Mouse (Mus musculus): Measurements from ENCODE around the gene Wfdc13. TPM values are rescaled to one million over a fixed set of nuclear protein-coding genes. Genes with fewer than 3 reads are reported as not detected.
"Not testable (repeated sequence)": the region's sequence is repeated elsewhere in the genome, so short reads cannot be mapped to it uniquely, and the experiment has no call there.

Gene Wfdc13
- polyA plus RNA-seq, 1 experiment from 2014 or later, result not detected

DNA sequence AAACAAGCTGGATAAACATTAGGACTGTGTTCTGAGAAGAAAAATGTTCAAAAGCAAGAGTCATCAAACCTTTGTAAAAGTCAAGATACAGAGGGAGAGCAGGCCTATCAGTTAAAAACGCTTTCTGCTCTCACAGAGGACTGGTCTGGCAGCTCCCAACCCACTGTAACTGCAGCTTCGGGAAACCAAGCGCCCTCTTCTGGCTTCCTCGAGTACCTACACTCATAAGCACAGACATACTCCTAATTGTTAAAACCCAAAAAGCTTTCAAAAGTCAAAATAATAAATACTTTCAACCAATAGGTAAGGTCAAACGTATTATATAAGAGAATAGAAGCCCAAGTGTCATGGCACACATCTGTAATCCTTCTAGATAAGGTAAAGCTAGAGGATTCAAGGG lies 19.3 kb downstream of the Wfdc13 start:
- no peak overlapping the region for H3K4me3 ChIP-seq (ENCODE audit: low read depth, low read length)
- no peak for ATAC-seq (ENCODE audit: low read depth)
- H3K9ac ChIP-seq (replicated peaks; ENCODE audit: low read depth, low read length), result no peak overlapping the region
- H3K4me1 ChIP-seq (ENCODE audit: control insufficient read depth, insufficient read depth, low read length), result no peaks in the 10 kb centered on the region
- H3K4me2 ChIP-seq (ENCODE audit: low read depth, low read length), result no peak overlapping the region
- WGBS, result 79% methylated on average over 5 of the region's 5 CpGs
- no peak overlapping the region for H3K27ac ChIP-seq (ENCODE audit: low read depth, low read length)
- no peaks in the 10 kb centered on the region for H3K27me3 ChIP-seq (ENCODE audit: control insufficient read depth, insufficient read depth, low read length)
- H3K9me3 ChIP-seq (ENCODE audit: control insufficient read depth, low read length), result no peaks in the 10 kb centered on the region
- no peaks in the 10 kb centered on the region for H3K36me3 ChIP-seq (ENCODE audit: control insufficient read depth, insufficient read depth, low read length)

DNA sequence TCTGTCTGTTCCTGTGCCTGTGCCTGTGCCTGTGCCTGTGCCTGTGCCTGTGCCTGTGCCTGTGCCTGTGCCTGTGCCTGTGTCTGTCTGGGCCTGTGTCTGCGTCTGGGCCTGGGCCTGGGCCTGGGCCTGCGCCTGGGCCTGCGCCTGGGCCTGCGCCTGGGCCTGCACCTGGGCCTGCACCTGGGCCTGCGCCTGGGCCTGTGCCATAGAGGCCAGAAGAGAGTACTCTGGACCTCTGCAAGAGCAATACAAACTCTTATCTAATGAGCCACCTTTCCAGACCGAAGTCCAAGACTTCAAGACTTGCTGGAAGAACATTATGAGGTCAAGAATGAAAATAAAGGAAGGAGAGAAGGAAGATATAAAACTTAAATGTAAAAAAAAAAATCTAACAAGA lies 20.4 kb downstream of the Wfdc13 start:
- no peak for ATAC-seq (ENCODE audit: low read depth)
- no peaks in the 10 kb centered on the region for H3K9me3 ChIP-seq (ENCODE audit: control insufficient read depth, low read length)
- 93% methylated on average over 6 of the region's 6 CpGs for WGBS
- no peaks in the 10 kb centered on the region for H3K4me1 ChIP-seq (ENCODE audit: control insufficient read depth, insufficient read depth, low read length)
- H3K27me3 ChIP-seq (ENCODE audit: control insufficient read depth, insufficient read depth, low read length), result no peaks in the 10 kb centered on the region
- H3K27ac ChIP-seq (ENCODE audit: low read depth, low read length), result no peak overlapping the region
- H3K36me3 ChIP-seq (ENCODE audit: control insufficient read depth, insufficient read depth, low read length), result no peaks in the 10 kb centered on the region
- no peak overlapping the region for H3K4me3 ChIP-seq (ENCODE audit: low read depth, low read length)
- H3K4me2 ChIP-seq (ENCODE audit: low read depth, low read length), result no peak overlapping the region
- H3K9ac ChIP-seq (replicated peaks; ENCODE audit: low read depth, low read length), result no peak overlapping the region

DNA sequence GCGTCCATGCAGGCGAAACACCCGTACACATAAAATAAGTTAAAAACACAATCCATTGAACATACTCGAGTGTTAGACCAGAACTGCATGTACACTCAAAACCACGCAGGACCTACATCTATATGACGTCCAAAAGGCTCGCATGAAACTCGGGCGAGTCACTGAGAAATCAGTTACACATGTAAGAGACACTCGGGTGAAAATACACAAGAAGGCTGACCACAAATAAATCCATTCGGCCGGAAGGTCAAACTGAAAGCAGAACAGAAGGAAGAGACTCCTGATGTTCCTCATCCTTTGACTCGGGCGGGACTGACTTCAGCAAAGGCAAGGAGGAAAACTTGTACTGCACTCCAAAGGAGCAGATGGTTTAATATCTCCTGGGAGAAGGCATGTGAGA lies 21.1 kb downstream of the Wfdc13 start:
- Histone ChIP-seq H3K4me2 (ENCODE audit: low read depth, low read length) (no peak overlapping the region), H3K4me3 (ENCODE audit: low read depth, low read length) (no peak overlapping the region), H3K27ac (ENCODE audit: low read depth, low read length) (no peak overlapping the region), H3K9ac (replicated peaks; ENCODE audit: low read depth, low read length) (no peak overlapping the region), H3K36me3 (ENCODE audit: control insufficient read depth, insufficient read depth, low read length) (no peaks in the 10 kb centered on the region), H3K27me3 (ENCODE audit: control insufficient read depth, insufficient read depth, low read length) (no peaks in the 10 kb centered on the region), H3K9me3 (ENCODE audit: control insufficient read depth, low read length) (no peaks in the 10 kb centered on the region), H3K4me1 (ENCODE audit: control insufficient read depth, insufficient read depth, low read length) (no peaks in the 10 kb centered on the region)
- ATAC-seq (ENCODE audit: low read depth), result no peak
- 92% methylated on average over 14 of the region's 14 CpGs for WGBS

DNA sequence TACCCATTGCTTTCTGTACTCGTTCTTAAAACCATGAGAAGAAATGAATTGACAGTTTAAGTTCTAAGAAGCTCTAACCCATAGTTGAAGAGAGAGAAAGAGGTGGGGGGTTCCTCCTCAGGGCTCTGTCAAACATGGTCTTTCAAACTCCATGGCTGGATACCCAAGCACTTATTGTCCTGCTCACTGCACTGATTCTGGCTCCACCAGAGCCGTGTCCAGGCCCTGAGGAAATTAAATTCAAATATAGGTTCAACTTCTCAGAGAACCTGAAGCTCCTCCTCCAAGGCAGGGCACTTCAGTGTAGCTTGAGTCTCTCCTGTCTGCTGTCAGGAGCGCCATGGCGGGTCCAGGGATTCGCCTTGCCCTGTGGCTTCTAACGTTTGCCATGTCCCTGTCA lies 30.1 kb downstream of the Wfdc13 start, which contains the start of gene Spint5:
TSS of gene Spint5 (plus strand) at position 301 of the 400 bp plus-strand sequence.
- WGBS, result 83% methylated on average over 6 of the region's 6 CpGs
- ATAC-seq (ENCODE audit: low read depth), result no peak

DNA sequence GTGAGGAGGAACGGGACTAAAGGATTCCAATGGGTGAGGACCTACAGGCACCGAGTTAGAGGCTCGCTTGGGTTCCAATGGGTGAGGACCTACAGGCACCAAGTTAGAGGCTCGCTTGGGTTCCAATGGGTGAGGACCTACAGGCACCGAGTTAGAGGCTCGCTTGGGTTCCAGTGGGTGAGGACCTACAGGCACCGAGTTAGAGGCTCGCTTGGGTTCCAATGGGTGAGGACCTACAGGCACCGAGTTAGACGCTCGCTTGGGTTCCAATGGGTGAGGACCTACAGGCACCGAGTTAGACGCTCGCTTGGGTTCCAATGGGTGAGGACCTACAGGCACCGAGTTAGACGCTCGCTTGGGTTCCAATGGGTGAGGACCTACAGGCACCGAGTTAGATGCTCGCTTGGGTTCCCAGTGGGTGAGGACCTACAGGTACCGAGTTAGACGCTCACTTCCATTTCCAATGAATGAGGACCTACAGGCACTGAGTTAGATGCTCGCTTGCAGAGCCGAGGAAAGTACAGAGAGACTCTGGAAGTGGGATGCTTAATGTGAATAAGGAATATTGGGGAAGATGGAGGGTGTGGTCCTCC lies 31.4 kb downstream of the Wfdc13 start:
- H3K4me3 ChIP-seq (ENCODE audit: low read depth, low read length); H3K4me1 ChIP-seq (ENCODE audit: control insufficient read depth, insufficient read depth, low read length); H3K4me2 ChIP-seq (ENCODE audit: low read depth, low read length); H3K36me3 ChIP-seq (ENCODE audit: control insufficient read depth, insufficient read depth, low read length); H3K9me3 ChIP-seq (ENCODE audit: control insufficient read depth, low read length); H3K27ac ChIP-seq (ENCODE audit: low read depth, low read length); H3K9ac ChIP-seq (replicated peaks; ENCODE audit: low read depth, low read length); ATAC-seq (ENCODE audit: low read depth); H3K27me3 ChIP-seq (ENCODE audit: control insufficient read depth, insufficient read depth, low read length): not testable (repeated sequence)
- 91% methylated on average over 20 of the region's 23 CpGs for WGBS

More for the DNA sequence above, 30.1 kb downstream of the Wfdc13 start, which contains the start of gene Spint5:
- Histone ChIP-seq H3K4me1 (ENCODE audit: control insufficient read depth, insufficient read depth, low read length) (no peaks in the 10 kb centered on the region), H3K27me3 (ENCODE audit: control insufficient read depth, insufficient read depth, low read length) (no peaks in the 10 kb centered on the region), H3K4me2 (ENCODE audit: low read depth, low read length) (no peak within 1 kb of the TSS), H3K9ac (replicated peaks; ENCODE audit: low read depth, low read length) (no peak within 1 kb of the TSS), H3K4me3 (ENCODE audit: low read depth, low read length) (no peak within 1 kb of the TSS), H3K27ac (ENCODE audit: low read depth, low read length) (no peak within 1 kb of the TSS), H3K36me3 (ENCODE audit: control insufficient read depth, insufficient read depth, low read length) (no peaks in the 10 kb centered on the region), H3K9me3 (ENCODE audit: control insufficient read depth, low read length) (no peaks in the 10 kb centered on the region)

DNA sequence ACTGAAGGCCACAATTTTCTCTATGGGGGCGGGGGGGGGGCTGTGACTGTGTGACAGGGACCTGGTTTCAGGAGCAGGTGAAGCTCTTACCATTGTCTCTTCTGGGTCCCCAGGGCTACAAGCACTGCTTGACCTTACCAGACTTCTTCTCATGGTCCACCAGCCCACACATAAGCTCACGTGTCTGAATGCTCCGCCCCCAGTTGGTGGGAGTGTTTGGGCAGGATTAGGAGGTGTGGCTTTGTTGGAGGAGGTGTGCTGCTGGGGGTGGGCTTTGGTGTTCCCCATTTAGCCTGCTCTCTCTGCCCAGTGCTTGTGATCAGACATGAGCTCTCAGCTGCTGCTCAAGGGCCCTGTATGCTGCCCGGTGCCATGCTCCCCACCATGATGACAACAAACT lies 38.4 kb downstream of the Wfdc13 start:
- no peaks in the 10 kb centered on the region for H3K27me3 ChIP-seq (ENCODE audit: control insufficient read depth, insufficient read depth, low read length)
- no peak overlapping the region for H3K4me2 ChIP-seq (ENCODE audit: low read depth, low read length)
- H3K4me3 ChIP-seq (ENCODE audit: low read depth, low read length), result no peak overlapping the region
- no peaks in the 10 kb centered on the region for H3K36me3 ChIP-seq (ENCODE audit: control insufficient read depth, insufficient read depth, low read length)
- ATAC-seq (ENCODE audit: low read depth), result no peak
- WGBS, result 68% methylated on average over 4 of the region's 4 CpGs
- H3K4me1 ChIP-seq (ENCODE audit: control insufficient read depth, insufficient read depth, low read length), result no peaks in the 10 kb centered on the region
- no peak overlapping the region for H3K27ac ChIP-seq (ENCODE audit: low read depth, low read length)
- H3K9me3 ChIP-seq (ENCODE audit: control insufficient read depth, low read length), result no peaks in the 10 kb centered on the region
- no peak overlapping the region for H3K9ac ChIP-seq (replicated peaks; ENCODE audit: low read depth, low read length)

DNA sequence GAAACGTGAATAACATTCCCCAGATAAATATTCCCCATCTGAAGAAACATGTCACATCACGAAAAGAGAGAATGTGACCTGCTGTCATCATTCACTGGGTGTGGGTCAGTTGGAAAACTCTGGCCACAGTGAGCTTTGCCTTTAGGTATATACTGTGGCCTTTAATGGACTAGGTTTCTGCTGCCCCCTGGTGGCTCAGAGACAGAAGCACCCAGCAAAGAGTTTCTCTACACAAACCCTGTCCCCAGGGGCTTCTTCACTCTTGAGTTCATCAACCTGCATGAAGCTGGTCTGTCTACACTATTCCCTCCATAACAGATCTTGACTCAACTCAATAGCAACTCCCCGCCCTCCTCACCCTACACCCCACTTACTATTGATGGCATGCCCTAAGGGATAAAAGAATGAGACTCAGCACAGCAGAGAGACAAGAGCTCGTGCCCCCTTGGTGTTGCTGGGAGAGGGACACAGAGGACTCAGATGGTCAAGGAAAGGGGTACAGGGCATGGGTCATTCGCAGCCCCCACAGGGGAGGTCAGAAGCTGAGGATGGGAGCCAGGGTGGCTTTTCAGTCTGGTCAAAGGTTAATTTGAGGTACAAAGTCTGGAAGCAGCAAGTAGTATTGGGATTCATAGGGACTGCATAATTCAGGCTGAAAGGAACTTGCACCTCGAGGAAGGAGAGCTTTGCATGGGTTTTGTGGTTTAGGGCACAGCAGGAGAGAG lies 41.1 kb downstream of the Wfdc13 start:
- ATAC-seq (ENCODE audit: low read depth), result peak; percentile 38; the same call in 1 of the 2 replicates
- H3K9ac ChIP-seq (replicated peaks; ENCODE audit: low read depth, low read length), result no peak overlapping the region
- 27% methylated on average over 6 of the region's 6 CpGs for WGBS
- H3K27me3 ChIP-seq (ENCODE audit: control insufficient read depth, insufficient read depth, low read length), result no peaks in the 10 kb centered on the region
- H3K4me1 ChIP-seq (ENCODE audit: control insufficient read depth, insufficient read depth, low read length), result no peaks in the 10 kb centered on the region
- no peaks in the 10 kb centered on the region for H3K36me3 ChIP-seq (ENCODE audit: control insufficient read depth, insufficient read depth, low read length)
- no peaks in the 10 kb centered on the region for H3K9me3 ChIP-seq (ENCODE audit: control insufficient read depth, low read length)
- no peak overlapping the region for H3K27ac ChIP-seq (ENCODE audit: low read depth, low read length)
- H3K4me3 ChIP-seq (ENCODE audit: low read depth, low read length), result no peak overlapping the region
- no peak overlapping the region for H3K4me2 ChIP-seq (ENCODE audit: low read depth, low read length)

DNA sequence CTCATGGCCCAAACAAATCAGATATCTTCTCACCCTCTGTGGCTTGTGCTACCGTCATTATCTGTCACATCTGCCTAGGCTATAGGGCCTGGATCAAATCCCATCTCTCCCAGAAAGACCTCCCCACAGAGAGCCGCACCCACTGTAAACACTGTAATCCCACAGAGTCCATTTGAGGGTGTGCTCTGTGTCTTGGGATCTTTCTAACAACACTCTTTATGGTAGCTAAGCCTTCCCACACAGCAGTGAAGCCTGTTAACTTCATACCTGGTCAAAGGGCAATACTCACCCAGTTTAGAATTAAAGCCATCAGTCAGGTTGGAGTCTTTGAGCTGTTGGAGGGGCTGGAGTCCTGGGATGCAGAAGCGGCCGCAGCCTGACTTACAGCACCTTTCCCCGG lies 46.8 kb downstream of the Wfdc13 start:
- Histone ChIP-seq H3K4me1 (ENCODE audit: control insufficient read depth, insufficient read depth, low read length) (no peaks in the 10 kb centered on the region), H3K9ac (replicated peaks; ENCODE audit: low read depth, low read length) (no peak overlapping the region), H3K9me3 (ENCODE audit: control insufficient read depth, low read length) (no peaks in the 10 kb centered on the region), H3K4me3 (ENCODE audit: low read depth, low read length) (no peak overlapping the region), H3K4me2 (ENCODE audit: low read depth, low read length) (no peak overlapping the region), H3K27ac (ENCODE audit: low read depth, low read length) (no peak overlapping the region), H3K36me3 (ENCODE audit: control insufficient read depth, insufficient read depth, low read length) (no peaks in the 10 kb centered on the region), H3K27me3 (ENCODE audit: control insufficient read depth, insufficient read depth, low read length) (no peaks in the 10 kb centered on the region)
- ATAC-seq (ENCODE audit: low read depth), result no peak
- WGBS, result 82% methylated on average over 5 of the region's 5 CpGs

DNA sequence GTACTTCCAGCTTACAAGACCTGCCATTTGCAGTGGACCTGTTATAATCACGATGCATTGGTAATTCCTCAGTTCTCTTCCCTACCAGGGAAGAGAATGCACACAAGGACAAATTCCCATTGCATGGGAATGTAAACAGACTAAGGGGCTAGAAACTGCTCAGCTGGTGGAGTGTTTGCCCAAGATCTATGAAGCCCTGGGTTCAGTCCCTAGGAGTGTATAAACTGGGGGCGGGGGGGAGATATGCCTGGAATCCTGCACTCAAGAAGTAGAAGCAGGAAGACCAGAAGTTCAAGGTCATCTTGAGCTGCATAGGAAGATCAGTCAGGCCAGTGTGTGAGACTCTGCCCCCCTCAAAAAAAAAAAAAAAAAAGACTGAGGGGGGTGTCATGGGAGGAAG lies 48.4 kb downstream of the Wfdc13 start:
- Histone ChIP-seq H3K4me2 (ENCODE audit: low read depth, low read length) (no peak overlapping the region), H3K9me3 (ENCODE audit: control insufficient read depth, low read length) (no peaks in the 10 kb centered on the region), H3K27me3 (ENCODE audit: control insufficient read depth, insufficient read depth, low read length) (no peaks in the 10 kb centered on the region), H3K36me3 (ENCODE audit: control insufficient read depth, insufficient read depth, low read length) (no peaks in the 10 kb centered on the region), H3K4me3 (ENCODE audit: low read depth, low read length) (no peak overlapping the region), H3K27ac (ENCODE audit: low read depth, low read length) (no peak overlapping the region), H3K9ac (replicated peaks; ENCODE audit: low read depth, low read length) (no peak overlapping the region), H3K4me1 (ENCODE audit: control insufficient read depth, insufficient read depth, low read length) (no peaks in the 10 kb centered on the region)
- ATAC-seq (ENCODE audit: low read depth), result no peak
- 76% methylated on average over 2 of the region's 2 CpGs for WGBS
